Mouse (Mus musculus): Measurements from ENCODE around the gene Fkbp11.
A peak's percentile ranks its signal among the peaks of the same experiment; 100 is the strongest.

Fkbp11 gene

GRCm38 (mm10) chr15:98695726-98696125 lies 32.3 kb downstream of the Fkbp11 start:
- DNase-seq (ENCODE audit: low spot score in 2 of 2), result peak; percentile 41 to 48

DNA sequence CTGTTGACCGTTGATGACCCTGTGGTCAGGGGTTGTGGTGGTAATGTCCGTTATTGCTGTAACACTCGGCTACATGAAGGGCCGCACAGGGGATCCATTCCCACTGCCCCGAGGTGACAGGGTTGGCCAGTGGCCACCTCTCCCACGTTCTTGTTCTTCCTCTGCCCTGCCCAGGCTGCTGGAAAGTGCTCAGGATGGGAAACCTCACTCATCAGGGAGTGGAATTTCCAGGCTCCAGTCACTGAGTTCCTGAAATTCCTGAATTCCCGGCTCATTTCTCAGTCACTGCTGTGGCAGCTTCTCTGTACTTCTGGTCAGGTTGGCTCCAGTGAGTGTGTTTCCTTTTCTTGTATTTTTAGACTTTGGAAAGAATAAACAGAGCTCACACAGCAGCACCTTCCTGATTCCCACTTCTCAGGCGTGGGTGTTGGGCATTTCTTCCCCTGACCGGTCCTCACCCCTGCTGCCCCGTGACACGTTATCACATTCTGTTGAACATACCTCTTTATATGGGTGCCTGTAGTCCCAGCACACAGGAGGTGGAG lies 35.8 kb downstream of the Fkbp11 start:
- peak; percentile 44 to 76 for DNase-seq (ENCODE audit: low spot score in 2 of 2)

DNA sequence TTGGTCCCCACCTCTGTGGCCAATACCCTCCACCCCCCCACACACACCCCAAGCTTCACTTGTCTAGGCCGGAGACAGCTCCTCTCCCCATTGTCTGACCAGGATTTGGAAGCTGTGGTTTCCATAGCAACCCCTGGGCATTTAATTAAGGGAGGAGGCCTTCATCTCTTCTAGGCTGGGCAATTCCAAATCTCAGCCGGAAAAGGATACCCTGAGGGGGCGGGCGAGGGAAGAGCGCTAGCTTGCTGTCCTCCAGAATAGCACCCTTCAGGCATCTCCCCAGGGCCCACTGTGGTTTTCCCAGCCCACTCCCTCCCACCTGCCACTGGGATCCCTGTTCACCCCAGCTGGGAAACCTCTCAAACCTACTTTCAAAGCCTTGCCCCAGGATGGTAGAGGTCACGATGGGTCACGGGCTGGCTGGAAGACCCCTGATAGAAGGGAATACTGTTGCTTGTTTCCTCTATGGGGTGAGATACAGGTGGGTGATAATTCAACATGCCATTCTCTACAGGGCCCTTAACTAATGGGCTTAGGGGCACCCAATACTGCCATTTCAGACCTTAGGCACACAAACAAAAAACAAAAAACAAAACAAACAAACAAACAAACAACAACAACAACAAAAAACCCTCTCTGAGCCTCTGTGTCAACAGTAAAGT lies 36.4 kb downstream of the Fkbp11 start:
- DNase-seq (ENCODE audit: low spot score in 2 of 2), result no peak

DNA sequence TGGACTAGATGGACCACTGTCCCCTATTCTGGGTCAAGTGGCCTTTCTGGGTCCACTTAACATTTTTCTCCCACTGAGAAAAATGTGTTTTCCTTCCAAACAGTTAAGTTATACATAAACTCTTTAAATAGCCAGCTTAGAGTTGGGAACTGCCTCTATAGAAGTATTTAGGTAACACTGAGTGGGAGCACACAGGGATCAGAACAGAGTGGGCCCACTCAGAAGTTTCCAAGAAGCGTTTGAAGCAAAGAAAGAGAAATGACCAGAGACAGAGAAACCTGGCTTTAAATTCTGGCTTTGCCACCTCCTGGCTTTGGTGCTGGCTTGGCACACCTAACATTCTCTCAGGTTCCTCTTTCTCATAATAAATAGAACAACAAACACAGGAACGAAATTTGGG lies 38.3 kb downstream of the Fkbp11 start:
- no peak for DNase-seq (ENCODE audit: low spot score in 2 of 2)

GRCm38 (mm10) chr15:98685926-98686325 lies 42.1 kb downstream of the Fkbp11 start:
- DNase-seq (ENCODE audit: low spot score in 2 of 2), result no peak

GRCm38 (mm10) chr15:98683746-98684145 lies 44.3 kb downstream of the Fkbp11 start:
- no peak for DNase-seq (ENCODE audit: low spot score in 2 of 2)

DNA sequence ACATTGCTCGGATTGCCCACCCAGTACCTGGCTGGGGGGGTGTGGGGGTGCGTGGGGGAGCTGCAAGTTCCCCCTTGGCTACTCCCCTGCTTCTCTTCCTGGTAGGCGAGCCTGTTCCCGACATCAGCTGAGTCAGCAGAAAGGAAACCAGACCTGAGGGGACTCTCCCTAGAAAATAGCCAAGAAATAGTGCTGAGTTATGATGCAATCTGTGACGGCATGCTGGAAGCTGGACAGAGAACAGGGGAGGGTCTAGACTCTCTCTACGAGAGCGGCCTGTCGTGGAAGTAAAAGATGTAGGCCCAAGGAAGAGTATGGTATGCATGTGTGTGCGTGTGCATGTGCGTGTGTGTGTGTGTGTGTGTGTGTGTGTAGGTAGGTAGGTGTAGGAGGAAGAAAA lies 44.8 kb downstream of the Fkbp11 start:
- DNase-seq (ENCODE audit: low spot score in 2 of 2), result no peak

- DNase-seq (ENCODE audit: low spot score in 2 of 2), result no peak
Observed at GRCm38 (mm10) chr15:98681633-98682032, 46.4 kb downstream of the Fkbp11 start.

- DNase-seq (ENCODE audit: low spot score in 2 of 2), result no peak
Observed at GRCm38 (mm10) chr15:98680660-98681059, 47.3 kb downstream of the Fkbp11 start.

- no peak for DNase-seq (ENCODE audit: low spot score in 2 of 2)
Observed at GRCm38 (mm10) chr15:98677977-98678376, 50.0 kb downstream of the Fkbp11 start.

GRCm38 (mm10) chr15:98676940-98677728 lies 50.9 kb downstream of the Fkbp11 start, which contains the start of gene Rnd1:
Gene Rnd1 (minus strand): TSS chr15:98677461.
- DNase-seq (ENCODE audit: low spot score in 2 of 2), result peak; percentile 88 to 94

DNA sequence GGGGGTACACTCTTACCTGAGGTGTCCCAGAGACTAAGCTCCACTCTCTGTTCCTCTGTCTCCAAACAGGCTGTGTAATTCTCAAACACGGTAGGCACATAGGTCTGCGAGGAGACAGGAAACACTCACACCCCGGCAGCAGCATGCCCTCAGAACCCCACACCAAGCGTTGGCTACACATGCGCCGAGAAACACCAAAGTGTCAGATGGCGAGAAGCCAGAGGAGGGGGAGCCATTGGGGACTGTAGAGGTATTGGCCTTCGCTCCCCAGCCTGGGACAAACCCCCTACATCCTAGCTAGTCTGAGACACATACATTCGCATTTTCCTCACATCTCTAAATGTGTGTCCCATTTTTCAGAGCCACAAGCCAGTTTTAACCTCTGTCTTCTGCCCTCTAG lies 51.5 kb downstream of the Fkbp11 start:
- peak in 1 of 2 experiments; percentile 12 for DNase-seq (ENCODE audit: low spot score in 2 of 2)

DNA sequence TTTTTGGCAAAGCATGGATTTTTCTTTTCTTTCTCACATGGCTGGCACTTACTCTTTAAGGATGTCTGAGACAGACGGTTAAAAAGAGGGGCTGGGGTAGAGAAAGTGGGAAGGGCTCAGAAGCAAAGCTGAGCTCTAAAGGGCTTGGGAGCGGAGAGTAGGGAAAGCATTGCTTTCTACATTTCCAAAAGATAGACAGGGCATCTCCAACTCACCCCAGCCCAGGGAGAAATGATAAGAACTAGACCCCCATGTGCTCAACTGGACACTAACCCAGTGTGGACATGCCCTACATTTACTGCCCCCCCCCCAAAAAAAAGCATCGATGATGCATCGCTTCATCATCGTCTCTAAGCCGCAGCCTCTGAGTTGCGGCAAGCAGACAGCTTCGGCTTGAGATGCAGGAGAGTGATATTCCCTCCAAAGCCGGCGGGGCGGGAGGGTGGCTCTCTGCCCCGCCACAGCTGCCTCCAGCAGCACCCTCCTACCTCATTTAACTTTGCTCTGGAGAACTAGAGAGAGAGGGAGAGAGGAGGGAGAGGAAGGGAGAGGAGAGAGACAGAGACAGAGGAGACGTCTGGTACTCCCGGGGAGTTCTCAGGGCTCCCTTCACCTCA lies 52.3 kb downstream of the Fkbp11 start:
- no peak for DNase-seq (ENCODE audit: low spot score in 2 of 2)

GRCm38 (mm10) chr15:98674994-98675545 lies 52.9 kb downstream of the Fkbp11 start:
- DNase-seq (ENCODE audit: low spot score in 2 of 2), result no peak

All from heart, adult 9 months (tissue).